Mouse (Mus musculus): ENCODE results near the gene Zfp592.
"Not testable (repeated sequence)": the region's sequence is repeated elsewhere in the genome, so short reads cannot be mapped to it uniquely, and the experiment has no call there.

Zfp592 gene

DNA sequence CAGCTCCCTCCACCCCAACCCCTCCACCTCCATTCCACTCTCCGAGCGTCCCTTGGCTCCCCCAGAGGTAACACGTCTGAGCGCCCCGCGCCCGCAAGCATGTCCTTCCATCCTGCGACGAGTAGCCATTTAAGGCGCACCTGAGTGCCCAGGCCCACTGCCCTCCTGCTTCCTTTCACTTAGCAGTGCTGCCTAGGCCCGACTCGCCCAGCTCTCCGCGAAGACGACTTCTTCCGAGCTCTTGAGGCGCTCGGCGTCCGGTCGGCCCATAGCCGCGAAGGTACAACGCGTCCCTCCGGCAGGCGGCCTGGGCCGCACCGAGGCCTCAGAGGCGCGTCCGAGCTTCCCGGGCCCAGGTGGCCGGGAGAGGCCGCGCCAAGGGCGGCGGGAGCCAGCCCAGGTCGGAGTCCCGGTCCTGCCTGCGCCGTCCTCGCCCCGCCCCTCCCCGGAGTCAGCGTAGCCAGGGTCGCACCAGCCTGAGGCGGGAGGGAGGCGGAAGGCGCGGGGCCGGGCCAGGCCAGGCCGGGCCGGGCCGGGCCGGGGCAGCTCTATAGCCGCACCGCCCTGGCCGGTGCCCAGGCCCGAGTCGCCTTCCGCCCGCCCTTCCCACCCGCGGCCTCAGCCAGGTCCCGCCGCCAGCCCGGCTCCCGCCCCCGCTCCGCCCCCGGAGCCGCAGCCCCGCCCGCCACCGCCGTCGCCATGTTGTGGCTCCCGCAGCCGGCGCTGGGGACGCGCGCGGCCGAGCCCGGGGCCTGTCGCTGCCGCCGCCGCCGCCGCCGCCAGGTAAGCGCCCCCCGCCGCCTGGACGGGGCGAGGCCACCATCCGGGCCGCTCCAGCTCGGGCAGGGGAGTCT, at the start of gene Zfp592:
TSS of gene Zfp592 (plus strand) at position 702 of the 854 bp plus-strand sequence.
- peak; percentile 78 to 84 for DNase-seq

DNA sequence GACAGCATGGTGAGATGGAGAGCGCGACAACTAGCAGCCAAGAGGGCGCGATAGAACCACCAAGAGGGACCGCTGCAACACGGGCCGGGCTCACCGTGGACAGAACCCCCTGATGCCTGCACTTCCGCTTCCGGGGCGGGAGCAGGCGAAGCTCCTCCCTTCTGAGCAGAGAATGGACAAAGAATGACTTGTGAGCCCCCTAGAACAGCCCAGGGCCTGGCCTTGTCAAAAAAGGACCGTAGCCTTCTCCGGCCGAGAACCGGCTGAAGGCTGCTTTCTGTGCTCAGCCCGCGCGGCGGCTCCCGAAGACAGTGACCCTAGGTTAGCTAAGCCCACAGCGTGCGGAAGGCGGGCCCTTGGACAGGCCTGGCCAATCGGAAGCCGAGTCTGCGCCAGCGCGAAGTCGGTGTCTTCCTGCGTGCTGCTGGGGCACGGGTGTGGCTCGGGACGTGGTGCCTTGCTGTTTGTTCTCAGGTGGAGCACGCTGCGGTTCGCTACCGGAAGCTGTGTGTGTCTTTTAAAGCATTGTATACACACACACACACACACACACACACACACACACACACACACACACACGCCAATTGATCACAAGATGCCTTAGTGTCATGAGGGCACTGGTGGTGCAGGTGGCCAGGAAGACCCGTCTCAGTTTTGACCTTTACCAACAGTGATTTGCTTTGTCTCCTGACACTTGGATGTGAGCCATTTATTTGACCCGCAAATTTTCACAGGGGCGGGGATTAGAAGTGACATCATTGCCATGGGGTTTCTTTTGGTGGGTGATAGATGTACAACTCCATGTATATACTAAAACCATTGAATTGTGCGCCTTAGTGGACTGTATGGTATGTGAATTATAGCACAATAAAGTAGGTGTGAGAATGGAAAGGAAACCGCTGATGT, 45.8 kb upstream of the Zfp592 start, which contains the start of gene Sec11a:
TSS of gene Sec11a (minus strand) at position 336 of the 906 bp plus-strand sequence.
- peak; percentile 89 to 92 for DNase-seq

DNA sequence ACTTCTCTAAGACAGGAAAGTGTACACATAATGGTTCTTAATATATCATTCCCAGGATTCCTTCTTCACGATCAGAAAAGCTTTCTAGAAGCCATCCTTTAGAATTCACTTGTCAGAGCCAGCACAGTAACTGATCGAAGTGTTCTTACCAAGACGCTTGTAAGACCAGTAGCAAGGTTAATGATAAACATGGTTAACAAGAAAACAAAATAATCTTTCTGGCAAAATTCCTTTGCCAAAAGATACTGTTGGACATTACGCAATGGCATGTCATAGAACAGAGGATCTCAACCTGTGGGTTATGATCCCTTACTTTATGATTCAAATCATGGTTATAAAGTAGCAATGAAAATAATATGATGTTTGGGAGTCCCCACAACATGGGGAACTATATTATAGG, 42.0 kb upstream of the Zfp592 start:
- DNase-seq: no peak

DNA sequence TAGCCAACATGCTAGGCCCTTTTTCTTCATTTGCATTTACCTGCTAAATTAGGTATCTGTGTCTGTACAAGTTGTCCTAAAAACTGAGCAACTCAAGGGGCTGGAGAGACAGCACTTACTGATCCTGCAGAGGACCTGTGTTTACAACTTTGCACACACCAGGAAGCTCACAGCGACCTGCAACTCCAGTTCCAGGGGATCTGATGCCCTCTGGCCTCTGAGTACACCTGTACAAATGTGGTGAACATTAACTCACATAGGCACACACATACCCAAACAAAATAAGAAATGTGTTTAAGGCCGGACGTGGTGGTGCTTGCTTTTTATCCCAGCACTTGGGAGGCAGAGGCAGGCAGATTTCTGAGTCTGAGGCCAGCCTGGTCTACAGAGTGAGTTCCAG, 41.3 kb upstream of the Zfp592 start:
- DNase-seq: no peak

DNA sequence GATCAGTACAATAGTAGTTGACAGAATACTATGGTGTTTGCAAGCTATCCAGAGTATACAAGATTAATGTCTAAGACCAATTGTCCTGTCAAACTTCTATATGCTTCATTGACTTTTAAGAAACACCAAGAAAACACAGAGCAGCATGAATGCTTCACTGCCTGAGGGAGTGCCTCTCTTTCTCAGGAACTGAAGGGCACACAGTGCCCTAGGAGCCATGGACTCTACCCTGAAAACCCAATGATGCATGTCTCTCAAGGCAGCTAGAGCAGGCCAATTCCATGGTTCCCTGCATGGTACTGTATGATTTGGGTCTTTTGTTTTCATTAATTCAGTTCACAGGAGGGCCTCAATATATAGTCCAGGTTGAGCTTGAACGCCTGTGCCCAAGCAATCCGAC, 39.2 kb upstream of the Zfp592 start:
- DNase-seq: no peak

DNA sequence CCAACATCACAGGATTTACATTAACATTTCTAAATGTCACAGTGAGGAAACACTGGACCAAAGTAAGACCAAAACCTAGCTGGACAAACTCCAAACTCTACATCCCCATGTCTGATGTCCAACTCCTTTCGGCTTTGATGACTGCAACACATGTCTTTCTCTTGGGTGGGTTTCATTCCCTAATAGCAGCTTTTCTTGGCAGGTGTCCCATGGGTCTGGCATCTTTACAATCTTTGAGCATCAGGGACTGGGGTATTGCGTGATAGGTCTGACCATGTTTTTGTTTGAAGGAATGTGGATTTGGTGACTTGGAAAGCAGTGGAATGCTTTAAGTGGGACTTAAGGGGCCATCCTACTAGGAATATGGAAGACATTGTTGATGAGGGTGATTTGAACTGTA, 36.6 kb upstream of the Zfp592 start:
- DNase-seq: no peak

DNA sequence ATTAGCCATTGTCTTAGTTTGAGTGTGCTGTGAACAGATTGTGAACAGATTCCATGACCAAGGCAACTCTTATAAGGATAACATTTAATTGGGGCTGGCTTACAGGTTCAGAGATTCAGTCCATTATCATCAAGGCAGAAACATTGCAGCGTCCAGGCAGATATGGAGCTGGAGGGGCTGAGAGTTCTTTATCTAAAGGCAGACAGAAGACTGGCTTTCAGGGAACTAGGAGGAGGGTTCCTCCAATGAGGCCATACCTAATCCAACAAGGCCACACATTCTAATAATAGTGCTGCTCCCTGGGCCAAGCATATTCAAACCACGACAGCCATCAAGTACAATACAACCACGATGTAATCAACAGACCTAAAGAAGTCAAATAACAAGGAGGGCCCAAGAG, 34.5 kb upstream of the Zfp592 start:
- DNase-seq: no peak

DNA sequence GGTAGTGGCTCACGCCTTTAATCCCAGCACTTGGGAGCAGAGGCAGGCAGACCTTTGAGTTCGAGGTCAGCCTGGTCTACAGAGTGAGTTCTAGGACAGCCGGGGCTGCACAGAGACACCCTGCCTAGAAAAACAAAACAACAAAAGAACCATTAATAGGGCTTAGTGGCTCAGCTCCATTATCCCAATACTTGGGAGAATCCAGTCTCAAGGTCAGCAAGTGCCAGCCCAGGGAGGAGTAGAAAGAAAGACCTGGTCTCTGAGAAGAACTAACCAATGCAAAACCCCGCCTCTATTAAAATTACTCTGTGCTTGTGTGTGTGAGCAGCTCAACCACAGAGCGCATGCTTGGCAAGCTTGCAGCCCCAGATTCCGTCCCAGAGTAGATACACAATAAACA, 30.7 kb upstream of the Zfp592 start:
- no peak for DNase-seq

DNA sequence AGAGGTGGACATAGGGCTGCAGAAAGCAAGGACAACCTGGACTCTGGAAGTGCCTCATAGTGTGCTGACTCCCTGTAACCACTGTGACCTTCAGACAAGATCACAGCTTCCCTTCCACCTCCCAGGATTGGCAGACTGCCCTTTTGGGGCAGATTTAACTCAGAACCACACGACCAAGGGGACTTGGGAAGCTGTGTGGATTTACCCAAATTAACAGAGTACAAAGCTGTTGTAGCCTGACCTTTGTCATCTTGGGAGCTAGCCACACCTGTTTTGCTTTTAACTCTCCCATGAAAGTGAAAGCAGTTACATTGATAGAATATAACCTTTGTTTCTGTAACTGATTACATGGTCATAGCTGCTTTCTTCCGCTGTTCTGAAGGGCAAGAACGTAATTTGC, 22.6 kb upstream of the Zfp592 start:
- DNase-seq: no peak

DNA sequence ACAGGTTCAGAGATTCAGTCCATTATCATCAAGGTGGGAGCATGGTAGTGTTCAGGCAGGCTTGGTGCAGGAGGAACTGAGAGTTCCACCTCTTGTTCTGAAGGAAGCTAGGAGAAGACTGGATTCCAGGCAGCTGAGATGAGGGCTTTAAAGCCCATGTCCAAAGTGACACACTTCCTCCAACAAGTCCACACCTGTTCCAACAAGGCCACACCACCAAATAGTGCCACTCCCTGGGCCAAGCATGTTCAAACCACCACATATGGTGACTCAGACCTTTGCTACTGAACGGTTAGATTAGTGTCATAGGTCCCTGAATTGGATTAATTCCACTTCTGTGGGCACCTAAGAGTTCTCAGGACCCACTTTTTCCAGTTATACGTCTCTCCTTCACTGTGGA, 22.1 kb upstream of the Zfp592 start:
- no peak for DNase-seq

DNA sequence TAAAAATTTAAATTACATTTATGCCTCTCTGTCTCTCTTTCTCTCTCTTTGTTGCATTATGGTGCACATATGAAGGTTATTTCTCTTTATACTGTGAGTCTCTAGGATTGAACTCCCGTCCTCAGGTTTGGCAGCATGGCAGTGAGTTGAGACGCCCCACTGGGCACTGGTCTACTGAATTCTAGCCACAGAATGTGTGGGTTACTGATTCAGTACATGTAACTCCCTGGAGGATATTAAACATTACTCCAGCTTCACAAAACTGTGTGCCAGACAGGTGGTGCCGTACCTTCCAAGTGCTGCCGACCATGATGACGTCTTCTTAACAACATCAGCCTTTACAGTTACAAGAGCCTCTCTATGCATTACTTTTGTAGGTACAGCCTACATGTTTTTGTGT, 21.4 kb upstream of the Zfp592 start:
- no peak for DNase-seq

DNA sequence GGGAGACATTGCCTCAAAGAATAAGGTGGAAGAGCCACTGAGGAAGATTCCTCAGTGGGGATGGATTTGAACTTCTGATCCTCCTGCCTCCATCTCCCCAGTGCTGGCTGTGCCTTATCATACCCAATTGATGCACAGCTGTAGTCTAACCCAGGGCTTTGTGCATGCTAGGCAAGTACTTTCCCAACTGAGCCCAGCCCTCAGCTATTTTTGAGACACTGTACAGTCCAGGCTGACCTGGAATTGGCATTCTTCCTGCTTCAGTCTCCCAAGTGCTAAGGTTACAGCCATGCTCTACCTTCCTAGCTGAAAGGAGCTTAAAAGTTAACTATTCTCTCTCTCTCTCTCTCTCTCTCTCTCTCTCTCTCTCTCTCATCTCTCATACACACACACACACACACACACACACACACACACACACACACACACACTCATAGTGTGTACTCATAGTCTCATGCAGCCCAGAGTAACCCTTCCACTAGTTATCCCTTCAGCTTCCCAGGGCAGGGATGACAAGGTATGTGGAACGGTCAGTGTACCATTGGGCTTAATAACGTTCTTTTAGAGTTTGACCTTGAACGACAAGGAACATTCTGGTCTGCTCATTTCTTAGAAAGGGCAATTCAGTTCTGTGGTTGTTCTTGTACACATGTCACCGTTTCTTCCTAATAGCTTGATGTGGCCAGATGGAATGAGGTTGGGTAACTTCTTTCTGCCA, 20.4 kb upstream of the Zfp592 start:
- not testable (repeated sequence) for DNase-seq

DNA sequence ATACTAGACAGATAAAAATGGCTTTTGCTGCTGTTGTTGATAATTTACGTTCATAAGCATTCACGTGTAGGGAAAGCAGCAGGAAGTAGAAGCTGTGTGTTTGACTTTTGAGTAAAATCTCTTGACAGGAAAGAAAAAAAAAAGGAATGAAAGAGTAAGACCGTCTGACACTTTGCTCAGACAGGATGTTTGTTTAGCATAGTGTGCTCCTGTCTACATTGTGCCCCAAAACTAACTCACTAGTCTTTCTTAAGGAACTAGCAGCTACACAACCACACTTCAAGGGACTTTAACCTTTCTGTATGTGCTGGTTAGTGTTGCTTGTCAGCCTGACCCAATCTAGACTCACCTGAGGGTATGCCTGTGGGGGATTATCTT, 19.9 kb upstream of the Zfp592 start:
- DNase-seq: not testable (repeated sequence)

DNA sequence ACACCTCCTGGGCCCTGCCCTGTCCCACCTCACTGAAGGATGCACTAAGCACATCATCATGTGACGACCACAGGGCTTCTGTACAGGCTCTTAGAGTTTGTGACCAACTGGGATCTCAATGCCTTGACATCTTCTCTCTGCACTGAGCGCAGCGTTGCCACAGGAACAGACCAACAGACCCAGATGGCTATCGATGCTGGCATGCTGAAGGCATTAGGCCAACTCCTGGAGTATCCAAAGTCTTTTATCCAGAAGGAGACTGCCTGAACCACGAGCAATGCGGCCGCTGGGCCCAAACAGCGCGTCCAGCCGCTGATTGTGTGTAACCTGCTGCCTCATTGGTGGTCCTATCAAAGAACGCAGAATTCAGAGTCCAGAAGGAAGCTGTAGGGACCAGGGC, 12.9 kb upstream of the Zfp592 start:
- no peak for DNase-seq

DNA sequence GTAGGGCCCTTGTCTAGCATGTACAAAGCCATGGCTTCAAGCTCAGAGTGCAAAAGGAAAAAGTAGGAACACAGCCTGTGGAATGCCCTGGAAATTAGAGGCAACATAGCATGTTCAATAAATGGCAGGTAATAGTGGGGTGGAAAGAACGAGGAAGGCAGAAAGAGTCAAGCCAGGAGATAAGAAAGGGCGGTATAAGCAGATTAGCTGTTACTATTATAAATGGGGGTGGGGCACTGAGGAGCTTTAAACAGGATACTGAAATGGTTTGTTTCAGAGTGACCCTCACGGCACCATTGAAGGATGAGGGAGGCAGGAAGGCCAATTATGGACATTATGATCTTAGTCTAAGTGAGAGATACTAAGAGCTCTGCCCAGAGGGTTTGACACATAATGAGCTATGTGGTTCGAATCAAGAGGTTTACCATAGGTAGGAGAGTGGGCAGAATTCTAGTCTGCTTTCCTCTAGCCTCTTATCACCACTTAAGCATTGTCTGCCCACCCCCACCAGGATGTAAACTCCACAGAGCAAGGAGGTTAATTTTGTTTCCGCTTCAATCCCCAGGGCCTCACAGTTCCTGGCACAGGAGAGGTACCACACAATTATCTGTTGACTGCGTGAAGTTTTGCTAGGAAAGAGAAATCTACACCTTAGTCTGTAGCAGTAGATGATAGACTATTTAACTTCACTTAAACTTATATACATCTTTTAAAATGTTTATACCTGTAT, 6.9 kb upstream of the Zfp592 start:
- DNase-seq: no peak

DNA sequence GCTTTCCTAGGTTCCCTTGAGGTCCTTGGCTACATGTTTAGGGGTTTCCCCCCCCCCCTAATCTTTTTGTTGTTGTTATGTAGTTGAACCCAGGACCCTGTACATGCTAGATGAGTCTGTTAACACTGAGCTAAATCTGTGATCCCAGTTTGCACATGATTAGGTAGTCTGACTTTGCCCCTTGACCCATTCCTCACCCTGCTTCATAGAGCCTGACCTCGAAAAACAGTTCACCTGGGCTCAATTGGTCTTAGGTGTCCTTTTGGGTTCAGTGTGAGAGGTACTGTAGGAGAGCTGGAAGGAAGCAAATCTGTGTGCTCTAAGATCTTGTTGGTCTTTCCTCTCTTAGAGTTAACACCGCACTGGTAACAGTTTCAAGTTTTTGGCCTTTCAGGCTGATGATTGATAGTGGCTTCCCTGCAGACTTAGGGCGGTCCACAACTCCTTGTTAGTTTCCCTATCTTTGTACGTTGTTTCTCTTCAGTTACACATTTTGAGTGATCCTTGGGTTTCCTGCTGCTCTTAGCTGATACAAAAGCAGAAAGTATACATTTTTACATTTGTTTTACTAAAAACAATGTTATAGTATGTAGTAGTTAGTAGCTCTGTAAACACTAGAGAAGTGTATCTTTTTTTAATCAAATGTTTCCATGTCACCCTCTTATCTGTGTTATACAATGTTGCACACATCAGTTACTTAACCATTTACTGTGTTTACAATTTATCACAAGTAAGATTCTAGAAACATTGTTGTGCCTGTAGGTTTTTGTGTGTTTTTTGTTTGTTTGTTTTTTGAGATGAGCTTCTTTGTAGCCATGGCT, 5.5 kb upstream of the Zfp592 start:
- no peak for DNase-seq

DNA sequence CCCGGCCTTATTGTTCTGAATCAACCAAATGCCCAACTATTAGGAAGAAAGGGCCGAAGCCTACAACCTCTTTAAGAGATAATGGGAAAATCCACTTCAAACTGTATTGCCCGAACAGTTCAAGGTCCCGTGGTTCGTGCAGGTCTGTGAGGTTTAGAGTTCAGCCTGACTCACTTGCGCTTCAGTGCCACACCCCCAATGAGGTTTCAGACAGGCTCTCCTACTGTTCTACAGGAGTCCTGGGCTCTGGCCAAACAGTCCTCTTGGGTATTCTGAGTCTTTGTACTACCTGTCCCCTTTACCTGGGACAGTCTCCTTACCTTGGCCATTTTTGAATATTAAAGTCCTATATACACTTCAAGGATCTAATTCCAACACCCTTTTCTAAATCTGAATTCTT, 3.2 kb upstream of the Zfp592 start:
- no peak for DNase-seq

DNA sequence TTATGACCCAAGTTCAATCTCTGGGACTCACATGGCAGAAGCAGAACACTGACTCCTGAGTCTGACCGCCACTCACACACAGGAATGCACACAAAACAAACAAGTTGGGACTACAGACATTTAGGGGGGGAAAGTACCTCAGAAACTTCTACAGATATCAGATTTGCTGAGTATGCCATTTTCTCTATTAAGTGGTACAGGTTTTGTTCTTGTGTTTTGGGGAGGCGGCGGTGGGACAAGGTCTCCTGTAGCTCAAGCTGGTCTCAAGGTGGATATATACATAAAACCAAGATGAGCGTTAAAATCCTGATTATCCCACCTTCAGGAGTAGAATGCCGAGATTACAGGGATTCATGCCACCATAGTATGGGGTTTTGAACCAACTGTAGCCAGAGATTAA, 1.9 kb upstream of the Zfp592 start:
- DNase-seq: no peak

DNA sequence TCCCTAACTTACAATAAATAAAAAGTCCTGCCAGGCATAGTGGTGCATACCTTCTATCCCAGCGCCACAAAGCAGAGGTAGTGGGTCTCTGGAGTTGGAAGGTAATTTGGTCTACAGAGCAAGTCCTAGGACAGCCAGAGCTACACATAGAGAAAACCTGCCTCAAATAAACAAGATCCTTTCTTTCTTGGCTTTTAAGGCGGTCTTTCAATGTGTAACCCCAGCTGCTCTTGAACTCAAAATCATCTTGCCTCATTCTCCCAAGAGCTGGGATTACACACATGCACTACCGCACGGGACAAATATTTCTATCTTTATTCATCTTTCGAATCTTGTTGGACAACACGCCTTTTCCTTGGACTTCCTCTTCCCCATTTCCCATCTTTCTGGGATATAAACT, 1.4 kb upstream of the Zfp592 start:
- no peak for DNase-seq

DNA sequence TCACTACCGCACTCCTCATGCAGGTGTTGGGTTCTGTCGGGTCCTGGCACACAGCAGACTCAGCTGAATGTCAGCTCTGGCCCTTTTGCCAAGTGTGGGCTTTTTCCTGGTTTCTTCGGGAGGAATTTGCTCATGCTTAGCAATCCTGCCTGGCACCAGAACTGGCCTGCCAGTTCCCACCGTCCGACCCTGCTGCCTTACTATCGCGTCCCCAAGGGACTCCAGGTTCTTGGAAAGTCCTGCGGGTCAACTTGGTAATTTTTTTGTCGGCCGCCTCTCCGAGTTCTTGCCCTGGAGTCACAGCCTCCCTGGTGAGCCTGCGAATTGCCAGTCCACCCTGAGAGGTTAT, 876 bp upstream of the Zfp592 start:
- no peak for DNase-seq

DNA sequence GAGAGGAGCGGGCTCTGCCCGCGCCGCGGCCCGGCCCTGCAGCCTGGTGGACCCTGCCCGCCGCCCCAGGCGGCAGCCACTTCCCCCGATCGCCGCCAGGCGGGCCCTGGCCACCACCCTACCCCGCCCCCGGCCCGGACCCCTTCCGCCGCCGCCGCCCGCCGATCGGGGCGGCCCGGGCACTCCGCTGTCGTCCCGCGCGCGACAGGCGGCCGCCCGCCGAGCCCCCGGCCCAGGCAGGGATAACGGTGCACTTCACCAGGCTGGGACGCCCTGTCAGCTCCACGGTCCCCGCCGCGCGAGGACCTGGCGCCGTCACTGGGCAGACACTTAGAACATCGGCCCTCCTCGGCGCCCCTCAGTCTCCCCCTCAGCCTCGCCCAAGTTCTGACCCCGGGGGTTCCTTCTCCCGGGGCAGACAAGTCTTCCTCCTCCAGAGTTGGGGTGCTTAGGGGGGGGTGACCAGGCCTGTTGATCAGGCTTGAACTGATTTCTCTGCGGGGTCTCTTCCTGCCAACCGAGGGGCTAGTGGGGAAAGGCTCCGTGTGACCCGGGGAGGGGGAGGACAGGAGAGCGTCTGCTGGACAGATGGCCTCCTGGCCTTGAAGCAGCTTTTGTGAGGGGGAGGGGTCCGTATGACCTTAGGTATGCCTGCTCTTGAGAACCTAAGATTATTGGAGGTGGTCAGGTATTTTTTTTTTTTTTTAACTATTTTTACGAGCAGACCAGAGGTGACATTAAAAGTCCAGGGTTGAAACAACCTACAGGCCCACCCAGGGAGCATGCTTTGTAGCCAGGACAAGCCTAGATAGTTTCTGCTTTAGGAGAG, 567 bp downstream of the Zfp592 start:
- DNase-seq: no peak

All from spleen, adult 18-20 months (tissue).